Mouse (Mus musculus) stomach, postnatal 0 days (tissue): ENCODE results near the gene Gm21981.

ENCODE experiments used
- CTCF ChIP-seq: IDR thresholded peaks from 2 replicates; pipeline ENCODE4 v1.5.1; 2016; ENCODE audit warnings: antibody characterized with exemption, low read depth, mild to moderate bottlenecking, moderate library complexity
- EP300 ChIP-seq: optimal IDR thresholded peaks from 2 replicates; pipeline ENCODE3; 2016; ENCODE audit warnings: antibody characterized with exemption

DNA sequence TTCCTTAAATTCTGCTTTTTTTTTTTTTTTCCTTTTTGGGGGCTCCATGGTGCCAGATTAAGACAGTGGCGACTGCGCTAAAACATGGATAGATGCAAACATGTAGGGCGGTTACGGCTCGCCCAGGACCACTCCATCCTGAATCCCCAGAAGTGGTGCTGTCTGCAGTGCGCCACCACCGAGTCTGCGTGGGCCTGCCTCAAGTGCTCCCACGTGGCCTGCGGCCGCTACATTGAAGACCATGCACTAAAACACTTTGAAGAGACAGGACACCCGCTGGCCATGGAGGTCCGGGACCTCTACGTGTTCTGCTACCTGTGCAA lies 22.3 kb downstream of the Gm21981 start:
- no peak for TF ChIP-seq EP300
- TF ChIP-seq CTCF = no peak
